Mouse (Mus musculus) left cerebral cortex, postnatal 4 days (tissue): ENCODE data around the gene Mageb3. TPM values are rescaled to one million over a fixed set of nuclear protein-coding genes. Genes with fewer than 3 reads are reported as not detected.
A peak's percentile ranks its signal among the peaks of the same experiment; 100 is the strongest.
"Not testable (repeated sequence)": the region's sequence is repeated elsewhere in the genome, so short reads cannot be mapped to it uniquely, and the experiment has no call there.

Experiments
- DNase-seq: peaks from one replicate; pipeline ENCODE4 v3.0.0-alpha.2; 2022
- intact Hi-C: fragments of 180-260 bp; cut with DNase I; formaldehyde crosslinking; loops from one replicate; pipeline ENCODE4 v1.15.1; 2025
- total RNA-seq, 2 experiments: library from RNA; stranded (reverse); gene quantifications; 2 replicates each; pipeline ENCODE4 v1.2.3; 2021

Gene Mageb3
- under 1 TPM; 0.44 to 0.68 TPM for total RNA-seq

DNA sequence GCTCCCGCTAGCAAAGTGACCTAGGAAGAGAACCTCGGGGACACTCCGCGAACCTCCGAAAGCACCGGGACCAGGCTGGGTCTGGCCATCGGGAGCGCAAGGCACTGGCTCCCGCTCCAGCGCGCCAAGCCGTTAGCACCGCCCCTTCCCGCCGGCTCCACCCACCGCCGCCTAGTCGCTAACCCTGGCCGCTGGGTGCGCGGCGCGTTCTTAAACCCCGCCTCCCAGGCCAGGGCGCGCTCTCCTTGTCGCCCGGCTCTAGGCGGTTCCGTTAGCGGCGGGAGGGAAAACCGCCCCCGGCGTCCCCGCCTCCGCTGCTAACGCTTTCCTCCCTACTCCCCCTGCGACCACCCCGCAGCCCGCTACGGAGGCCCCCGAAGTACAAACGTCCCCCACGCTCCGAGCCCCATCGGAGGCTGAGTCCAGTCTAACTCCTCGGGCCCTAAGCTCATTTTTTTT, at the start of gene Mageb3, which contains the start of gene Ctdspl2:
Gene Mageb3, minus strand, starts transcription at position 328 of the 459 bp plus-strand sequence.
Gene Ctdspl2, plus strand, starts transcription at position 237 of the 459 bp plus-strand sequence.
- intact Hi-C loops, result no loop called here
- peak; percentile 98 for DNase-seq

DNA sequence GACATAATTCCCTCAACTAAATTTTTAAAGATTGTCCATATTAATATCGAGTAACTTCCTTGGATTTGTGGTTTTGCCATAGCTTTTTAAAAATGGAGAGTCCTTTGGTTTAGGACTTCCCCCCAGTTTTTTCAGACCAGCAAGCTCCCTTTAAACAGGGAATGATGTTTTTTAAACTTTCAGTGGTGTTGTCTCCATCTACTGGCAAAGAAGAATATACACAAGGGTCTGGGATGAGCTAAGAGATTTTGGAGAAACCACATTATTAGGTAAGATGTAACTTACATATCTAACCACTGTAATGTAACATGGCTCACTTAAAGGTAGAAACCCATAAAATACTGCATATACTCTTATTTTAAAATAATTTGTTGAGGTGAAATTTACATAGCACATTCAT, 39.8 kb upstream of the Mageb3 start:
- no peak for DNase-seq
- intact Hi-C loops, result loop anchor here (10.0 kb wide), 1 partner anchor 431 kb away; no protein-coding TSS in a partner anchor

DNA sequence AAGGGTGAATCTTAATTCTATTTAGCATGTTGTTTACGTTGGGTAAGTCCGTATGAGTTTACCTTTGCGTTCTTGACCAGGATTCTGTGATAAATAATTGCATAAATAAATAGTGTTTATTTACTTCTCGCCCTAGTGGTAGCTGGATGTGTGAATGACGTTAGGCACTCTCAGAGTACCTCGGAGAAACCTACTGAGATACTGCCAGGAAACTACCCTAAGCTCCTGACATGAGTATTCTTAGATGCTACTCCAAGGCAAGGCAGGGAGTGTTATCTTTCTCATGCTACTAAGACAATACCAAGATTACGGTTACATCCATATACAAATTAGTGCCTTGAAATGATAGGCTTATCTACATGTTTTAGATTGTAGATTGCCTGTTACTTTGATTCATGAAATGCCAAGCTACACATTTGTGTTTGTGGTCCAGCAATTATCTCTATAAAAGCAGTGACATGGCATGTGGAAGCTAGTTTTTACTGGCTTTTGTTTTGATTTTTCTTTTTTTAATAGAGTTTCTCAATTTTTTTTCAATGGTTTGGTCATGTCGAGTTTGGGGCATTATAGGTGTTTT, 1.4 kb upstream of the Mageb3 start:
- DNase-seq, result no peak
- intact Hi-C loops, result no loop called here

DNA sequence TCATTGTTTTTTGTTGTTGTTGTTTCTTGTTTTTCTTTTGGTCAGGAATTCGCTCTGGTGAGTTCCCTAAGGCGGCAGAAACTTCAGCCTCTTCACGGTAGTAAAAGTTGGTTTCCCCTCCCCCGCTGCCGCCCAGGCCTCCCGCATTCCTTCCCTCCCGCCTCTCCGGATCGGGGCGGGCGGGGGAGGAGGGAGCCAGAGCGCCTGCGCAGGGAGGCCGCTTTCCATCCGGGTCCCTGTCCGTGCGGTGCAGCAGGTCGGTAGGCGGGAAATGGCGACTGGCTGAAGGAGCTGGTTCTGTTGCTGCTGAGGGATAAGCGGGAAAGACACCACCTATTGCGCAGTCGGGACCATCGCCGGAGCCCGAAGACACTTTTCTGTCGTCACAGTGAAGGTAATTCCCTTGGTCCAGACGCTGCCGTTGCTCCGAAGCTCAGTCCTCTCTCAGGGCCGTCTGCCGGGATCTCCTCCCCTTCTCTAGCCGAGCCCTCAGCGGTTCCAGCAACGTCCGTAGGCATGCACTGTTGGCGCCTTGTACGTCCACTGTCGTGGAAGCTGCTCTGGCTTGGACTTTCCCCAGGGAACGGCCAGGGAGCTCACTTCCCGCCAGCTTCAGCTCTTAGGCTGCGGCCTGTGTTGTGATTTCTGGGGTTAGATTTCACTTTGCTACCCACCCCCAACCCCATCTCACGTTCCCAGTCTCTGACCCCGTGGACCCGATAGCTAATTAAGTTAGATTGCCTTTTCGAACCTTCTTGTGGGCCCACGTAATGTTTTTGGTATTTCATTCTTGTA, 529 bp upstream of the Mageb3 start:
- peak; percentile 98 for DNase-seq
- intact Hi-C loops, result no loop called here

DNA sequence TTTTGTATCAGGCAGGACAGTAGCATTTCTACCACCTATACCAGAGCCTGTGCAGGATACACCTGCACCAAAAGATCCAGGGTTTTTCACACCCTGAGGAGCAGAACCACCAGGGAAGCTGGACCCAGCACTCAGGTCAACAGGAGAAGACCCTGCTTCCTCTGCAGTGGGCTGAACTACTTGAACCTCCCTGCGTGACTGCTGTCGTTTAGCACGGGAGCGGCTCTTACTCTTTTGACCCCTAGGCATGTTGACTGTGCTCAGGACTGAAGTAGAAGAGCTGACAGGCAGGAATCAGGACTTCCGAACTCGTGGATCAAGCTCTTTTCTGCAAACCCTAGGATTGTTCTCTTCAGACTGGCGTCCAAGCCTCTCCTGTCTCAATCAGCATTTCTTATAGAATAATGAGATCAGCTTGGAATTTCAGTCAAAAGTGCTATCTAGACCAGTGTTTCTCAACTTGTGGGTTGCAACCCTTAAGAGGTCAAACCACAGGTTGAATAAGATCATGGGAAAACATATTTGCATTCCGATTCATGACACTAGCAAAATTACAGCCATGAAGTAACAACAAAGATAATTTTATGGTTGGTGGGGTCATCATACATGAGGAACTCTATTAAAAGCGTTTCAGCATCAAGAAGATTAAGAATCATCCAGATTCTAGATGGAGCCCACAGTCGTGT, 778 bp downstream of the Mageb3 start:
- DNase-seq, result no peak

DNA sequence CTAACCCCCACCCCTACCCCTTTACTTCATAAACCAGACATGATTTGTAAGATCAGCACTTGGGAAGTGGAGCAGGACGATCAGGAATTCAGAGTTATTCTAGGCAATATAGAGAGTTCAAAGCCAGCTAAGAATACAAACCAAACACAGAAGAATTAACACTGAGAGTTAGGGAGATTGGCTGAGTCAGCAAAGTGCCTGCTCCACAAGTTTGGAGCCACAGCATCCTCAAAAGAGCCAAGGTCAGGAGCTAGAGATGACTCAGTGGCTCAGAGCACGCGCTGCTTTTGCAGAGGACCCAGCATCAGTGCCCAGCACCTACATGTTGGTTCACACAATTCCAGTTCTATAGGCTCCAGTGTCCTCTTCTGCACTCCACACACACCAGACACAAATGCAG, 12.5 kb downstream of the Mageb3 start:
- DNase-seq, result no peak
- intact Hi-C loops, result no loop called here

More for the DNA sequence above, 778 bp downstream of the Mageb3 start:
- intact Hi-C loops, result no loop called here

DNA sequence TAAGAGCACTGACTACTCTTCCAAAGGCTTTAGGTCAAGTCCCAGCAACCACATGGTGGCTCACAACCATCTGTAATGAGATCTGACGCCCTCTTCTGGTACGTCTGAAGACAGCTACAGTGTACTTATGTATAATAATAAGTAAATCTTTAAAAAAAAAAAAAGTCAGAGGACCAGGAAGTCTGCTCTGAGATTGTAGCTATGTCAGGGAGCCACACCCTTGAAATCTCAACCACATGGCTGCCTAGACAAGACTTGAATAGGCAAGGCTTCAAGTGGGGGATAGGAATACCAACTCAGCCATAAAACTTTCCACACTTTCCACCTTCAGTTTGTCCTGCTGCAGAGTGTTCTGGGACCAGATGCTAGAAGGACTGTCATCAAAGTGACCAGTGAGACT, 18.3 kb downstream of the Mageb3 start:
- intact Hi-C loops, DNase-seq: not testable (repeated sequence)

DNA sequence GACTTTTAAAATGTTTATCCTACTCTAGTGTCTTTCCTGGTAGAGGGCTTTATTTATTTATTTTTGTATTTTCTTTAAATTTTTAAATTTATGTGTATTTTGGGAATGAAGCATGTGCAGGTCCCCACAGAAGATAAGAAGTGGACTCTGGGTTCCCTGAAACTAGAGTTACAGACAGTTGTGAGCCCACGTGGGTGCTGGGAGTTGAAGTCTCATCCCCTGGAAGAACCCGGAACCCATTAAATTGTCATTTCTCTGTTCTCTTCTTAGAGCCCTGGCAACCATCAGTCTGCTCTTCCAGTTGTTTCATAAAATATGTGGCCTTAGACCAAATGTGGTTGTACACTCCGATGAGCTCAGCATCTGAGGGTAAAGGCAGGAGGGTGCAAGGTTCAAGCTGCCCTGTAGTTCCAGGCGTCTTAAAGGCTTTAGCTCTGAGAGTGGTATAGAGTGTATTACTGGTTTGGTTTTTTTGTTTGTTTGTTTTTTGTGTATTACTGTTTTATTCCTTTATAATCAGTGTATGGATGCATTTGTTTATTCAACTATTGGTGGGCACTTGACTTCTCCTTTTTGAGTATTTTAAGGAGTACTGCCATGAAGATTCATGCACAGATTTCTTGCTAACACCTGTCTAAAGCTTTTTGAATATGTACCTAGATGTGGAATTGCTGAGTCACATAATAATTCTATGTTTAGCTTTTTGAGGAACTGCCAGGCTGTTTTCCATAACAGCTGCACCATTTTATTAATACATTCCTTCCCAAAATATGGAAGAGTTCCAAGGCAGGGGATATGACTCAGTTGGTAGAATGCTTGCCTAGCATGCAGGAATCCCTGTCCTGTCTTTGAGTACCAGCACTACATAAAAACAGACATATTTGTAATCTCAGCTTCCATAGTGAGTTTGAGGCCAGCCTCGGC, 39.6 kb downstream of the Mageb3 start:
- intact Hi-C loops, result no loop called here

DNA sequence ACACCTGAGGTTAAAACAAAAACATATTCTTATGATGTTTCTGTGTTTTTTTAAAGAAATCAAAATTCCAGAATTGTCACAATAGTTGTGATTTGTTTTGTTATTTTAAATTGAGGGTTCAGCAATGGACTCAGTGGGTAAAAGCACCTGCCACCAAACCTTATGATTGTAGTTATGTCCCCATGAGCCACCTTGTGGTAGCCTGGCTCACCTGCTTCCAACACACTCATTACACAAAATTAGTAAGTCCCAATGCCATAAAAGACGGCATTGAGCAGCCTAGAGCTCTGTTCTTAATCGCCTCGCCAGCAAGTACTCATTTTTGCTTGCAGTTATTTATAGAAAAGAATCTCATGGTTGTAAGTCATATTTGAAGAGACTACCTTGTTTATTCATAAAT, 45.9 kb downstream of the Mageb3 start:
- no peak for DNase-seq
- intact Hi-C loops, result no loop called here

More for the DNA sequence above, 39.6 kb downstream of the Mageb3 start:
- no peak for DNase-seq

Other genes starting within 250 kb of the Mageb3 start
- 10 to 100 TPM; 55.1 to 60.1 TPM for gene Frmd5, start 149.0 kb downstream of the Mageb3 start, total RNA-seq
- 100 to 1,000 TPM; 141 TPM for gene Casc4, start 89.1 kb downstream of the Mageb3 start, total RNA-seq
- 10 to 100 TPM; 46.1 to 57.0 TPM for gene Ctdspl2, start 91 bp downstream of the Mageb3 start, total RNA-seq
- gene Eif3j1, start 72.5 kb upstream of the Mageb3 start, total RNA-seq, result 10 to 100 TPM; 17.4 to 18.7 TPM
- gene Spg11, start 162.3 kb upstream of the Mageb3 start, total RNA-seq, result 10 to 100 TPM; 23.3 to 23.7 TPM
- gene B2m, start 191.6 kb upstream of the Mageb3 start, total RNA-seq, result 10 to 100 TPM; 38.3 to 42.6 TPM
- not detected for gene Trim69, start 204.6 kb upstream of the Mageb3 start, total RNA-seq
- gene Patl2, start 230.1 kb upstream of the Mageb3 start, total RNA-seq, result not detected
- gene Terb2, start 230.2 kb upstream of the Mageb3 start, total RNA-seq, result not detected